Mouse (Mus musculus): ENCODE data around the gene Dtnbp1.

The Dtnbp1 gene

DNA sequence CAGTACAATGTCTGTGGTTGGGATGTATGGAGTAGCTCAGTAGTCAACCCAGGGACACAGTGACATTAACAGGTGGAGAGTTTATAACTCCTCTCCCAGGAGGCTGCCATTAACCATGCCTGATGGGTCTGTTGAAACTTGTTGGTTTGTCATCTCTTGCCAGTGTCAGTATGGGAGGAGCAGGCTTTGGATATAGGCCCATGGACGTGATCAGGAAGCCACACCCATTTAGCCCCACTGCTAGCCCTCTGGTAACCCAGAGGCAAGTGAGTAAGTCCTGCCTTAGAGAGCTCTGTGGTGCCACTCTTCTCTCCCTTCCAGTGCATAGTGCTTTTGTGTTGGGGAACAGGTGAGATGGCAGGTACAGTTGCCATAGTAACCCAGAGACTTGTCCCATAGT is 97.7 kb downstream of the Dtnbp1 start:
- in situ Hi-C loops (cut with MboI): no loop called here

- in situ Hi-C loops (cut with MboI): no loop called here
Measured at GRCm38 (mm10) chr13:44903416-44903815, 98.5 kb downstream of the Dtnbp1 start.

DNA sequence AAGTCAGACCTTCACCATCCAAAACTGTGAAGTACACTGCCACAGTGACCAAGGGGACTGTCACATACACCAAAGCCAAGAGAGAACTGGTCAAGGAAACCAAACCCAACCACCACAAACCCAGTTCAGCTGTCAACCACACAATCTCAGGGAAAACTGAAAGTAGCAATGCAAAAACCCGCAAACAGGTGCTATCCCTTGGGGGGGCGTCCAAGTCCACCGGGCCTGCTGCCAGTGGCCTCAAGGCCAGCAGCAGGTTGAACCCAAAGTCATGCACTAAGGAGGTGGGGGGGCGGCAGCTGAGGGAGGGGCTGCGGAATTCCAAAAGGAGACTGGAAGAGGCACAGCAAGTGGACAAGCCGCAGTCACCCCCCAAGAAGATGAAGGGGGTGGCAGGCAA is 99.6 kb downstream of the Dtnbp1 start:
- in situ Hi-C loops (cut with MboI): no loop called here

- in situ Hi-C loops (cut with MboI): no loop called here
Measured at GRCm38 (mm10) chr13:44896211-44896610, 105.7 kb downstream of the Dtnbp1 start.

DNA sequence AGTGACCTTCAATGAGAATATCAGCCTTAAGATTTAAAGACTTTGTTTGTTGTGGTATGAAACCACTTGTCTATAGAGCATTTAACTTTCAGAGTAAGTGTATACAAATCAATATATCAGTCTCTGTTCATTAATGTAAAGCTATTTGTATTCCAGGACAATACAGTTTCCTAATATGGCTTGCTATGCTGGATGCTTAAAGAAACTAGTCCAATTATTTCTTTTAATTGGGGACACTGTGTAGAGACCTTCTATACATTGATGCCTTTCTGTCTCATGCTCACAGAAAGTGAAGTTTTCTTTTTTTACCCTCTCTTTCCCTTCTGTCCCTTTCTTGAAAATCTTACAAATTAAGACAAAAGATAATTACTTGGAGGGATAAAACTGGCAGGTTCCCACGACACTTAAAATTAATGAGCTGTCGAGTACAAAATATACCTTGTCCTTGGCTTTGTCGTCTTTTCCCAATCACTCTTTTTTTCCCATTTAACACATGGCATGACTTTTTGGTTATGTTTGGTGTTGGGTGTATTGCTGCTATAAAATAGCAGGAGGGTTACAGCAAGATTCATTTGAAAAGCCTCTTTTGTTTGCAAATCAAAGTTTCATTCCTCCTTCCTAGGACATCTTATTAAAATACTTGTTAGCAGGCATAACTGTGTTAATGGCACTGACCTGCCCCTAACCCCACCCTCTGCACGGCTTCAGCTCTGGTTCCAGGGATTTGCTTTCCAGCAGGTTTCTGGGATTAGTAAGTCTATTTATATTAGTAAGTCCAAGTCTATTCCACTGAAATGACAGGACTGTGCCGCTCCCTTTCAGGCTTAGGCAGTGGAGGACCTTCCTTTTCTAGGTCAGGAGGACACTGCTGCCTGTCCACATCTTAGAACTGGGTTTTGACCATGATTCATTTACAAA is 109.9 kb downstream of the Dtnbp1 start:
- in situ Hi-C loops (cut with MboI): no loop called here

DNA sequence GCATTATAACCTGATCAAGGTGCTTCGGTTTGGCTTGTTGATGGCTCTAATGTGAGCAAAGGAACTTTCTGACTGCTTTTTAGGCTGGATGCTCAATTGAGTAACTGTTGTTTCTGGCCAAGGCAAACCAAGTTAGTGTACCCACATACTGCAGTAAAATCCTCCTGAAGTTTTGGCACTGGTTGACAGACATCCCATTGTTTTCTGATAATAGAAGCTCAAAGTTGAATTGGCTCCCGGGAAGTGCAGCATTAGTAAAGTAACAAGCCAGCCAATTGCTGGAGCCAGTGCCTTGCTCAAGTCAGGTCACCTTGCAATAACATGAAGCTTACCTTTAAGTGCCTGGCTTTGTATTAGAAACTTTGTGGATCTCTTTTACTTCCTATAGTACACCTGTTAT is 111.3 kb downstream of the Dtnbp1 start:
- in situ Hi-C loops (cut with MboI): no loop called here

GRCm38 (mm10) chr13:44886221-44886620 is 115.7 kb downstream of the Dtnbp1 start:
- in situ Hi-C loops (cut with MboI): no loop called here

GRCm38 (mm10) chr13:44881001-44881400 is 120.9 kb downstream of the Dtnbp1 start:
- in situ Hi-C loops (cut with MboI): no loop called here

DNA sequence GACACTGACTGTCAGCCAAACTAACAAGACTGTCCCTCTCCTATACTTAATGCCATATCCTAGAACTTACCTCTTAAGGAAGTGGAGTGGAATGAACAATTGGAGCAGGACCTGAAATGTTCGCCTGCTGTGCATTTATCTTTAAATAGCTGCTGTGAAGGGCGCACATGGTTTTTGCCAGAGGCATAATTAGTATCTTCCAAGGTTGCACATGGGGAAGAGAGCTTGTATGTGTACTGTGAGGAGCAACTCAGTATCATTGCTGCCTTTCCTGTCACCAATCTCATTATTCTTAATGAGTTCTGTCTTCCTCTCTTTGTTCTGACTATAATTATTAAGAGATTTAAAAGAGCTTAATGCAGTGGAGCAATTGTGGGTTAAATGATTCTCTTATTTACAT is 125.1 kb downstream of the Dtnbp1 start:
- in situ Hi-C loops (cut with MboI): no loop called here
